Mouse (Mus musculus): ENCODE data around the gene Dcdc2c. TPM values are rescaled to one million over a fixed set of nuclear protein-coding genes. Genes with fewer than 3 reads are reported as not detected.

The Dcdc2c gene
- total RNA-seq, 2 experiments from 2014 or later = 0.37 to 0.42 TPM

DNA sequence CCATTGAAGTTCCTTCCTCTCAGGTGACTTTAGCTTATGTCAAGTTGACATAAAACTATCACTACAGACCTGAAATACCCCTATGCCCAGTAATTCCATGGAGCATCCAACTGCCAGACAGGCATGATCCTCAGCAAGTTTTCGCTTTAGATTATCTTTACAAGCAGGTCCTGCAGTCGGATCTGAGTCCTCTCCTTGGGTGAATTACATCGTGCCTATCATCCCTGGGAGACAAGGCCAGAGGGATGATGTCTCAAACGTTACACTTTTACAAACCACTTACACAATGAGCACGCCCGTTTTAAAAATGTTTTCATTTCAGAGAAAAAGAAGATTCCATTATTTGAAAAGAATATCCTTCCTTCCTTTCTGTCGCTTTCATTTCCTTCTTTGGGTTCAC is 91.7 kb downstream of the Dcdc2c start:
- DNase-seq (ENCODE audit: low spot score in 2 of 2) = no peak

DNA sequence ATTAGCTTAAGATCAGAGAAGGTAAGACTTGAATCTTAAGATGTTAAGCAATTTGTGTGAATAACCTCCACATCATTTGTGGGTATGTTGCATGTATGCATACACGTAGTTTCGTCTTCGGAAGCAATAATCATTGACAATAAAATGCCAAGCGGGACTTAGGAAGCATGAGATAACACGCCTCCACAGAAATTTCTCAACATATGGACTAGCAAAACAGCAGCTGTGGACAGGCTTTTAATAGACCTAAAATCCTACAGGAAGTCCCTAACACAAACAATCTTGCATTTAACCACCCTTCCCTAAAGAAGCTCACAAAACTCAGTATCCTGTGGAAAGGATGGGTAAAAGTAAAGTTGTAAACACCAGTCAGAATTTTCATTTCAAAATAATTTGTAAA is 93.4 kb downstream of the Dcdc2c start:
- no peak for DNase-seq (ENCODE audit: low spot score in 2 of 2)

DNA sequence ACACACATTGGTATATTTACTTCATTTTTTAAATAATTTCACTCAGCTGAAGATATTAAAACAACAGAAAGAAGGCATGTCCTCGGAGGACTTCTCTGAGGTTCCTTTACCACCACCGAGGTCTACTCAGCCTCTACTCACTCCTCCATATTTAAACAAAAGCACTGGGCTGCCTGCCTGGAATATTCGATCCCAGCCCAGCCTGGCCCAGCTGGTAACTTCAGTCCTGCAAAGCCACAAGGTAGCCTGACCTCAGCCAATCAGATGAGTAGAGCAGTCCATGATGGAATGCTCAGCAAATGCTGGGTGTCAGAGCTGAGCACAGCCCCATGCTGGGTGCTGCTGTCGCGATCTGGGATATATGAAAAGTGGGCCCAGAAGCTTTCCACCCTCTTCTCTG is 115.7 kb downstream of the Dcdc2c start:
- DNase-seq (ENCODE audit: low spot score in 2 of 2) = no peak

DNA sequence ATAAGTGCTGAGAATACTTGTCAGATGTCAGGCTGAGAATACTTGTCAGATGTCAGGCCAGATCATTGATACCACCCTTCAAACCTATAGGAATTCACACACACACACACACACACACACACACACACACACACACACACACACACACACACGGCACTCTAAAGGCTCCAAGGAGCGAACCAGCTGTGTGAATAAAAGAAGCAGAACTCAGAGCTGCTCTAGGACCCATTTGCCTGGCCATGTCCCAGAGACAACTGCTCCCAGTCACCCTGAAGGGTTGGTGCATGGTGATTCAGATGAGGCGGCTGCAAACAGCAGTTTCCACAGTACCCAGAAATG is 119.5 kb downstream of the Dcdc2c start:
- DNase-seq (ENCODE audit: low spot score in 2 of 2) = no peak

DNA sequence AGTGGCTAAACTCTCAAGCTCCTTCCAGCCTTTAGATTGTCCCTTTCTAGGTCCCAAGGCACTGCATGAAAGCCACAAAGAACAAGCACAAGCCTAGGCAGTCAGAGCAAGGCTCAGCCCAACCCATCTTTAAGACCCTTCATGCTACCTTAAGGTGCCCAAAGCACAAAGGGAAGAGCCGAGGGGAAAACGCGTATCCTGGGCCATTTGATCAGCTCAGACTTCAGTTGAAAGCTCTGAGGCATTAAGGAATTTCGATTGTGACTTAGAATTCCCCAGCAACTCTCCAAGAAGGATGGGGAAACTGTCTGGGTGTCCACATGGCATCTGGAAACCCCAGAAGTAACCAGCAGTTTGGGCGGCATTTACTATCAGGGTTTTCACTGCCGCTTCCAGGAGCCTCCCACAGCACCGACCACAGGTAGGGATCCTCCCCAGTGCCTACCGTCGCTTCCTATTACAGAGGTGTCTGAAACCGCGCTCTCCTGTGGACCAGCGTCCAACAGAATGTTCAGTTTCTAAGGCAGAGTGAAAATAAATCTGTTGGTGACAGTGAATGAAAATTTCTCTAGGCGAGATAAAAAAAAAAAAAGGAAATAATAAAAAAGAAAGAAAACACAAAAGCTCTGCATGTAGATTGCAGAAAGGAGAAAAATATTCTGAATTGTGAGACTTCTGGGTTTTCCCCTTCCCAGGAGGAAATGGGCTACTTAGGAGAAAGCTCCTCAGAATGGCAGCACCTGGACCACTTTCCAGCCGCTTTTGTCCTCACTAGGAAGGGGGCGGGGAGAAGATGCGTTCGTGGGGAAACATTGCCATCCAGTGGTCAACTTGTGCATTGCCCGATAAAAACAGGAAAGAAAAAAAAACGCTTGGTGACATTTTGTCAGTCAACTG is 120.1 kb downstream of the Dcdc2c start:
- peak; percentile 19 to 37 for DNase-seq (ENCODE audit: low spot score in 2 of 2)

DNA sequence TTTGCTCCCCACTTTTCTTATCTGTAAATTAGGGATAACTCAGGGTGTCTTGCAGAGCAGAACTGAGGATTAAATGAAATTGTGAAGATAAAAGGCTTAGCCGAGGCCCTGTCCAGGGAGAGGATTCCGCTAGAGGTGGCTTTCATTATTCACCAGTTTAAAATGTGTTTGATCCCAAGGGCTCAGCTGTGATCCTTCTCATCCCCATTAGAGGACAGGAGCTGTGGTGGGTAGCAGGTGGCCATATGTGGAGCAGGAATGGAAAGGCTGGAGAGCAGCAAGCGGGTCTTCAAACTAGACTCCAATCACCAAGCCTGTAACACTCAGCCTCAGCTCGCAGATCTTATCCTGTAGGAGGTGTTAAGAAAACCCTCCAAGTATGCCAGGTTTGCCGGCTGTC is 122.3 kb downstream of the Dcdc2c start:
- no peak for DNase-seq (ENCODE audit: low spot score in 2 of 2)

DNA sequence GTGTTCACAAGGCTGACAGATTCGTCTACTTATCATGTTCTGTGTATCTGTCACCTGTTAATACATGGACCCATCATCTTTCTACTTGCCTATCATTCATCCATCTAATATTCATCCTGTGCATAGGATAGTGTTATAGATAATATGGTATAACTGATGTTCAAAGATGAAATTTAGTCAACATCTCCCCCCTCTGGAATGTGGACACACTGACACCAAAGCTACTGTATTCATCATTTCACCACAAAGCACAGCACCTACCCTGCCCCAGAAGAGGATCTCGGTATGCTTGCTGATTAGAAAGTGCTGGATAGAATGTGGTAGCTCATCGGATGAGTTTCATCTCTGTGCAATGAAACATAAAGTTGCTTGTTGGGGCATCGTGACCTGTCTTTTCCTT is 135.2 kb downstream of the Dcdc2c start:
- no peak for DNase-seq (ENCODE audit: low spot score in 2 of 2)

DNA sequence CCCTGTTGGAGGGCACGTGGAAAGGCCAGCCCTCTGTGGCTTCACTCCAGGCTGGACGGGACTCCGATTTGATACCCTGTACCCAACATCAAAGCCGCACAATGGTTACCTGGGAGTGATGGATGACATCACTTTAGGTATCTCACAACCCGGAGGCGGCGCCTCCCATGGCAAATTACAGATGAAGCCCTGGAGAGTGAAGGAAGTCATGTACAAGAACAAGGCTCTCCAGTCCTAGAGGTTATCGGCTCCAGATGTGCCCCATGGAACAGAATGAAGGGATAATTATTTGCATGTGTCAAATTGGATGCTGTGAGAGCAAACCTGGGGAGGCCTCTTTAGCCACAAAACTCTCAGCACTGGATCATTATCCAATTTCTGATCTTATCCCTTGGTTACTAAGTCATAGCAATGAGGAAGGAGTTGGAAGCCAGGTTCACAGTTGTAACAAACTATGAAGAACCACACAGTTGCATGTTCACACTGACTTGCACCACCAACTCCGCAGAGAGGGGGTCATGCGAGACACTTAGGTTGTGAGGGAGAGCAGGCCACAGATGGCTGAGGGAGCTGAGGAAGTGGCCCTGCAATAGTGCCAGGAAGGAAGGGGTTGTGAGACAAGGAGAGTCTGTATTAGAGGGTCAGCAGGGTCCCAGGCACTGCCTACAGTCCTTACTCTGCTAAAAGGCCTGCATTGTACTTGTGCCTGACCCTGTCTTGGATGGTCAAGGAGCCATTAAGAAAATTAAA is 144.4 kb downstream of the Dcdc2c start:
- DNase-seq (ENCODE audit: low spot score in 2 of 2) = no peak

DNA sequence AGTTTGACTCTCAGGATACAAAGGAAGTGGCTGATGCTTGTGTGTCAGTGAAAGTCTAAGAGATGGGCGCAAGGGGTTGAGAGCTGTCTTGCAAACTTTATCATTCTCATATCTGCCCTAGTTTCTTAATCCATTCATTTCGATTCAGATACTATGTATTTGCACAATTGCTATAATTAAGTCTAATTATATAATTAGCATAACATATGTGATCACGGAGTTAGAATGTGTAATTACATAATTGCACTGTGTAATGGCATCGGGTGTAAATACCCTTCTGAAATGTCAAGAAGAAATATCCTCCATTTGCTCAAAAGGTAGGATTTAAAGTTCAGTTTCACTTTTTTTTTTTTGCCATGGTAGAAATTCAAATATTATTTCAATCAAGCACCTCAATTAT is 149.9 kb downstream of the Dcdc2c start:
- no peak for DNase-seq (ENCODE audit: low spot score in 2 of 2)

DNA sequence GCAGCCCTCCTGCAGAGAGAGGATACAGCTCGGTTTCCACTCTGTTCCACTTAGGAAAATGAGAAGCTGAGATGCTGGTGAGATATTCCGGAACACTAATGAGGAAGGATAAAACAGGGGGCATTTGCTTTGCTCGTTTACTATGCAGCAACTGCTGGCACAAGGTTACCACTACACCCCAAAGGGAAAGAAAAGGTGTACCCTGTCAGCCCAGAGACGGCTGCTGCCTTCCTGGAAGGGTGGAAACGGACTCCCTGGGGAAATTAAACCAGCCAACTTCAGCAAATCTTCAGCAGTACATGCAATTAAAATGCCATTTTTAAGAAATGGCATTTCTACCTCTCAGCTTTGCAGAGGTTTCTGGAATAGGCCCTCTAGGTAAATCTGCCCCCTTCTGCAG is 150.8 kb downstream of the Dcdc2c start:
- no peak for DNase-seq (ENCODE audit: low spot score in 2 of 2)

DNA sequence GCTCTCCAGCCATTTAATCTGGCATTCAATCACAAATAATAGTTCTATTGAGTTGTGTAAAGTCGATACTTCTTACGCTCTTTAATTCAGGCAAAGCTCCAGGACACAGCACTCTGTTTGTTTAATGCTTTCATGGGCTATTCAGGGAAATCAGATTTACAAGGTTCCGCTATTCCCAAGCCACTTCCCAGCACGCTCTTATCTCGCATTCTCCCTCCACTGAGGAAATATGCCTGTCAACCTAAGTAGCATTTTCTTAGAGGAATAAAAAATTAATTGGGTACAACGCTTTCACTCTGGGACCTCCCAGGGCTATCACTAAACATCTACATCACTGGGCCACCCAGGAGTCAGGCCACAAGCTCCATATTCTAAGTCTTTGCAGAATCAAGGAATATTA is 160.1 kb downstream of the Dcdc2c start:
- no peak for DNase-seq (ENCODE audit: low spot score in 2 of 2)

Other genes with a start within 250 kb of the Dcdc2c start
- not detected for gene Allc, start 30.1 kb upstream of the Dcdc2c start, total RNA-seq (2021)
- 1 to 10 TPM; 4.8 to 9.4 TPM for gene Colec11, start 71.0 kb upstream of the Dcdc2c start, total RNA-seq (2021)
- 100 to 1,000 TPM; 657 to 756 TPM for gene Rps7, start 83.6 kb upstream of the Dcdc2c start, total RNA-seq (2021)
- gene Rnaseh1, start 97.2 kb upstream of the Dcdc2c start, total RNA-seq (2021) = 10 to 100 TPM; 17.4 to 19.1 TPM
- 10 to 100 TPM; 60.0 to 68.9 TPM for gene Adi1, start 122.8 kb upstream of the Dcdc2c start, total RNA-seq (2021)
- gene Trappc12, start 198.1 kb upstream of the Dcdc2c start, total RNA-seq (2021) = 10 to 100 TPM; 37.7 to 42.1 TPM
- gene Eipr1, start 199.4 kb upstream of the Dcdc2c start, total RNA-seq (2021) = 10 to 100 TPM; 21.0 to 21.1 TPM